Mouse (Mus musculus): ENCODE data around the gene Slc25a16. TPM values are rescaled to one million over a fixed set of nuclear protein-coding genes. Genes with fewer than 3 reads are reported as not detected.

Gene Slc25a16
- polyA plus RNA-seq (2012; rRNA removed): 18.3 and 22.9 TPM in 2 replicates

GRCm38 (mm10) chr10:62919925-62920765, at the start of gene Slc25a16:
Gene Slc25a16 (plus strand): TSS chr10:62920633.
- DNase-seq (ENCODE audit: low spot score): peak; percentile 92

GRCm38 (mm10) chr10:62874828-62875227, 45.6 kb upstream of the Slc25a16 start:
- DNase-seq (ENCODE audit: low spot score): no peak

- no peak for DNase-seq (ENCODE audit: low spot score)
Measured at GRCm38 (mm10) chr10:62875565-62875964, 44.9 kb upstream of the Slc25a16 start.

GRCm38 (mm10) chr10:62878056-62878455, 42.4 kb upstream of the Slc25a16 start:
- no peak for DNase-seq (ENCODE audit: low spot score)

GRCm38 (mm10) chr10:62881211-62881610, 39.2 kb upstream of the Slc25a16 start:
- DNase-seq (ENCODE audit: low spot score): no peak

- no peak for DNase-seq (ENCODE audit: low spot score)
Measured at GRCm38 (mm10) chr10:62883933-62884372, 36.5 kb upstream of the Slc25a16 start.

GRCm38 (mm10) chr10:62884517-62884916, 35.9 kb upstream of the Slc25a16 start:
- no peak for DNase-seq (ENCODE audit: low spot score)

- no peak for DNase-seq (ENCODE audit: low spot score)
Measured at GRCm38 (mm10) chr10:62885460-62885859, 35.0 kb upstream of the Slc25a16 start.

GRCm38 (mm10) chr10:62885969-62886798, 34.2 kb upstream of the Slc25a16 start:
- no peak for DNase-seq (ENCODE audit: low spot score)

- DNase-seq (ENCODE audit: low spot score): peak; percentile 26
Measured at GRCm38 (mm10) chr10:62886799-62887591, 33.4 kb upstream of the Slc25a16 start.

- DNase-seq (ENCODE audit: low spot score): no peak
Measured at GRCm38 (mm10) chr10:62891025-62891424, 29.4 kb upstream of the Slc25a16 start.

GRCm38 (mm10) chr10:62892549-62893232, 27.7 kb upstream of the Slc25a16 start:
- no peak for DNase-seq (ENCODE audit: low spot score)

GRCm38 (mm10) chr10:62893356-62893884, 27.0 kb upstream of the Slc25a16 start:
- no peak for DNase-seq (ENCODE audit: low spot score)

GRCm38 (mm10) chr10:62894447-62894846, 26.0 kb upstream of the Slc25a16 start:
- DNase-seq (ENCODE audit: low spot score): no peak

- DNase-seq (ENCODE audit: low spot score): no peak
Measured at GRCm38 (mm10) chr10:62895386-62895785, 25.0 kb upstream of the Slc25a16 start.

GRCm38 (mm10) chr10:62896035-62896434, 24.4 kb upstream of the Slc25a16 start:
- no peak for DNase-seq (ENCODE audit: low spot score)

- DNase-seq (ENCODE audit: low spot score): no peak
Measured at GRCm38 (mm10) chr10:62896774-62897173, 23.7 kb upstream of the Slc25a16 start.

GRCm38 (mm10) chr10:62897437-62897836, 23.0 kb upstream of the Slc25a16 start:
- DNase-seq (ENCODE audit: low spot score): no peak

GRCm38 (mm10) chr10:62898061-62898460, 22.4 kb upstream of the Slc25a16 start:
- DNase-seq (ENCODE audit: low spot score): no peak

GRCm38 (mm10) chr10:62900144-62900543, 20.3 kb upstream of the Slc25a16 start:
- no peak for DNase-seq (ENCODE audit: low spot score)

- DNase-seq (ENCODE audit: low spot score): no peak
Measured at GRCm38 (mm10) chr10:62901826-62902225, 18.6 kb upstream of the Slc25a16 start.

Measured in urinary bladder, adult 2 months (tissue).